Mouse (Mus musculus) forebrain, embryonic 16.5 days (tissue): ENCODE results near the gene Fam98c. TPM values are rescaled to one million over a fixed set of nuclear protein-coding genes. Genes with fewer than 3 reads are reported as not detected.
"Not testable (repeated sequence)": the region's sequence is repeated elsewhere in the genome, so short reads cannot be mapped to it uniquely, and the experiment has no call there.

Experiments used
- ATAC-seq: fragments of 200-750 bp; cut with Nextera tagmentation; 2 replicates; pipeline ENCODE4 v1.8.0; 2017; ENCODE audit warnings: mild to moderate bottlenecking, moderate library complexity
- H3K27ac ChIP-seq: fragments of 300-500 bp; sonication (generic); 2 replicates; pipeline ENCODE4 v1.5.1; 2014; ENCODE audit warnings: low read length, control low read depth
- H3K27me3 ChIP-seq: fragments of 300-500 bp; sonication (generic); replicated peaks from 2 replicates; pipeline ENCODE4 v1.6.1; 2014; ENCODE audit warnings: low read length; ENCODE audit not compliant: control insufficient read depth, insufficient read depth
- H3K36me3 ChIP-seq: fragments of 300-500 bp; sonication (generic); 2 replicates; pipeline ENCODE4 v1.6.1; 2014; ENCODE audit not compliant: control insufficient read depth, insufficient read depth
- H3K4me1 ChIP-seq: fragments of 300-500 bp; sonication (generic); replicated peaks from 2 replicates; pipeline ENCODE4 v1.6.1; 2014; ENCODE audit warnings: low read length; ENCODE audit not compliant: control insufficient read depth, insufficient read depth
- H3K4me2 ChIP-seq: fragments of 300-500 bp; sonication (generic); 2 replicates; pipeline ENCODE4 v1.6.1; 2014; ENCODE audit warnings: mild to moderate bottlenecking, low read length, control low read depth
- H3K4me3 ChIP-seq: fragments of 300-500 bp; sonication (generic); replicated peaks from 2 replicates; pipeline ENCODE4 v1.5.1; 2014; ENCODE audit warnings: mild to moderate bottlenecking, low read length, control low read depth
- H3K9ac ChIP-seq: fragments of 300-500 bp; sonication (generic); replicated peaks from 2 replicates; pipeline ENCODE4 v1.6.1; 2014; ENCODE audit warnings: low read depth, low read length, control low read depth
- H3K9me3 ChIP-seq: fragments of 300-500 bp; sonication (generic); 2 replicates; pipeline ENCODE4 v1.6.1; 2016; ENCODE audit warnings: low read length; ENCODE audit not compliant: control insufficient read depth
- WGBS: fragments of 180-500 bp; shearing (Covaris S2); extraction: QIAGEN DNeasy Blood & Tissue Kit; methylation state at CpG from one replicate; pipeline ENCODE4 v1.1.7; 2014; 5-methylcytosine and 5-hydroxymethylcytosine counted together
- polyA plus RNA-seq: library from polyadenylated mRNA; unstranded; fragments of >200 nt; fragmentation: Nextera tagmentation; extraction: Ambion mirVana; gene quantifications from 2 replicates; pipeline ENCODE4 v1.2.1, GENCODE M21; 2015

The Fam98c gene
- polyA plus RNA-seq = 19.8 and 21.9 TPM in 2 replicates

DNA sequence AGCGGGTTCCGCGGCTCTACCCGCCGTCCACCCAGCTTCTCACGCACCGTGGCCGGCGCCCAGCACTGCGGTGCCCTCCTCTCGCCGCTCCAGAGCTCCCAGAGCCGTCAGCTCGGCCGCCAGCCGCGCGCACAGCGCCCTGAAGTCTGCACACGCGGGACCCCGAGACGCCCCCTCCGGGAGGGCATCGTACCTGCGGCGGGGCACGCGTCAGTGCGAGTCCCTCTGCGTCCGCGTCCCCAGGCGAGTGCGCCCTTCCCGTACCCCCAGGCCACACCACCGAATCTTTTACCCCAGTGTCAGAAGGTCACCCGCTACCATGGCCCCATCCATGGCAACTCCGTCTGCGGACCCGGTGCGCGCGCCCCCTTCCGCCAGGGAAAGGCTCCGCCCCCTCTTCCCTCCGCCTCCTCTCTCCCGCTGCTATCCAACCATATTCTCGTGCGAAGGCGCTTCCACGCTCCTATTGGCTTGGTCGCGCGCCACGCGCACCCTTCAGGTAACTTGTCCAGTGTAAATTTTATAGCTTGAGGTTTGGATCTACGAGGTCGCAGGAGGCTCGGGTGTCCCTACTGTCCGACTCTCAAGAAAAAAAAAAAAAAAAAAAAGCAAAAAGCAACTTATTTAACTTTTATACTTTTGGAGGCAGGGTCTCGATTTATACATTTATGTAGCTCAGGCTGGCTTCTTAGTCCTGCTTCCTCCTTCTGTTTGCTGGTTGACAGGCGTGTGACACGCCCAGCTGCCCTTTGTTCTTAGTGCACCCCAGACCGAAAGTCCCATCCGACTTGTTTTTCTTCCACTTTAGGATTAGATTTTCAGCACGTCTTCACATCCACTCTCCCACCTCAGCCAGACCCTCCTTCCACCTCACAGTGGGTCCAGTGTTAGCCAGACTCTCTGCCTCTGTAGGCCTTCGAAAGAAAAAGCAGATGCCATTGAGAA, at the start of gene Fam98c:
Gene Fam98c, minus strand, starts transcription at position 397 of the 945 bp plus-strand sequence.
- 0 out of 2 replicates have a peak, but pooled peaks cover 3% of the 10 kb centered on the region for H3K27me3 ChIP-seq
- WGBS = 3% methylated on average over 56 of the region's 68 CpGs
- H3K36me3 ChIP-seq = no peaks in the 10 kb centered on the region
- peak within 1 kb of the TSS; percentile 84 for H3K4me2 ChIP-seq
- peaks cover 8% of the 10 kb centered on the region; the same call in 1 of the 2 replicates for H3K4me1 ChIP-seq
- H3K9ac ChIP-seq = peak within 1 kb of the TSS; percentile 81
- peak within 1 kb of the TSS; percentile 77 for H3K4me3 ChIP-seq
- peak within 1 kb of the TSS; percentile 89 for H3K27ac ChIP-seq
- no peaks in the 10 kb centered on the region for H3K9me3 ChIP-seq
- peak; percentile 87 for ATAC-seq

DNA sequence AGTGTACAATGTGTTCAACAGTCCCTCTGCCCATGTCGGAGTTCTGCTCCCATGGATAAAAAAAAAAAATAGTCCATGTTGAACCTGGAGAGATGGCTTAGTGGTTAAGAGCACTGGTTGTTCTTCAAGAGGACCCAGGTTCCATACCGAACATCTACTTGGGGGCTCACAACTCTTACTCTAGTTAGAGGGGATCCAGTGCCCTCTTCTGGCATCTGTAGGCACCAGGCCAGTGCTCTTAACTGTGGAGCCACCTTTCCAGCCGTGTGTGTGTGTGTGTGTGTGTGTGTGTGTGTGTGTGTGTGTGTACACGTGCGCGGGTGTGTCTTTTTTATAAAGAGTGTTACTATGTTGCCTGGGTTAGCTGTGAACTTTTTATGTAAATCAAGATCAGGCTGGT, 46.5 kb upstream of the Fam98c start:
- Histone ChIP-seq H3K27me3 (no peaks in the 10 kb centered on the region), H3K27ac (no peak overlapping the region), H3K4me3 (no peak overlapping the region), H3K36me3 (no peaks in the 10 kb centered on the region), H3K9me3 (no peaks in the 10 kb centered on the region), H3K4me1 (no peaks in the 10 kb centered on the region), H3K9ac (no peak overlapping the region), H3K4me2 (no peak overlapping the region)
- WGBS = 80% methylated on average over 6 of the region's 6 CpGs
- ATAC-seq = no peak

DNA sequence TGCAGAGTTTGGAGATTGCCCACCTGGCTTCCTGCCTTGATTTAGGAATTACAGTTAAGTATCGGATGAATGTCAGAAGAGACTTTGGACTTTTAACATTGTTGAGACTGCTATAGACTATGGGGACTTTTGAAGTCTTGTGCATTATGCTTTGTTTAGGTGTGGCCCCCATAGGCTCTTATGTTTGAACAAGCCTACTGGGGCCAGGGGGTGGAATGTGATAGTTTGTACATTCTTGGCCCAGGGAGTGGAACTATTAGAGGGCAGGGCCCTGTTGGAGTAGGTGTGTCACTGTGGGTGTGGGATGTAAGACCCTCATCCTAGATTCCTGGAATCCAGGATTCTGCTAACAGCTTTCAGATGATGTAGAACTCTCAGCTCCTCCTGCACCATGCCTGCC, 38.2 kb upstream of the Fam98c start:
- H3K4me1 ChIP-seq, H3K27ac ChIP-seq, H3K4me2 ChIP-seq, H3K9me3 ChIP-seq, ATAC-seq, H3K4me3 ChIP-seq, H3K27me3 ChIP-seq, H3K36me3 ChIP-seq, H3K9ac ChIP-seq: not testable (repeated sequence)
- WGBS = 85% methylated on average over 1 of the region's 1 CpGs

DNA sequence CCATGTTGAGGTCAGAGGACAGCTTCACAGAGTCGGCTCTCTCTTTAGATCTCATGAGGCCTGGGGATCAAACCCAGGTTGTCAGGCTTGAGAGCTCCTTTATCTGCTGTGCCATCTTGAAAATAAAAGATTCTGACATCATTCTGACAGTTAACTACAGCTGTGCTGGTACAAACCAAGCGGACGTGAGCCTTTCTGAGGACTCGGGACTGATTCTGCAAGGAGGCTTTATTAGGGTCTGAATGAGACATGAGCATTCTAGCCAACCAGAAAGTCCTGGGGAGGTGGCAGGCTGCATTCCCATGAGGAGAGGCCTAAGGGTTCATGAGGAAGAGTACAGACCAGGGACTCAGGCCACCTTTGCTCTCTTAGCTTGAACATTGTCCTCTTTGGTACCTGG, 25.3 kb upstream of the Fam98c start:
- H3K9ac ChIP-seq, H3K36me3 ChIP-seq, H3K27me3 ChIP-seq, ATAC-seq, H3K9me3 ChIP-seq, H3K4me3 ChIP-seq, H3K27ac ChIP-seq: not testable (repeated sequence)
- Histone ChIP-seq H3K4me2 (peak overlapping the region; percentile 67; the same call in 1 of the 2 replicates), H3K4me1 (peaks cover 17% of the 10 kb centered on the region)
- 89% methylated on average over 4 of the region's 4 CpGs for WGBS

DNA sequence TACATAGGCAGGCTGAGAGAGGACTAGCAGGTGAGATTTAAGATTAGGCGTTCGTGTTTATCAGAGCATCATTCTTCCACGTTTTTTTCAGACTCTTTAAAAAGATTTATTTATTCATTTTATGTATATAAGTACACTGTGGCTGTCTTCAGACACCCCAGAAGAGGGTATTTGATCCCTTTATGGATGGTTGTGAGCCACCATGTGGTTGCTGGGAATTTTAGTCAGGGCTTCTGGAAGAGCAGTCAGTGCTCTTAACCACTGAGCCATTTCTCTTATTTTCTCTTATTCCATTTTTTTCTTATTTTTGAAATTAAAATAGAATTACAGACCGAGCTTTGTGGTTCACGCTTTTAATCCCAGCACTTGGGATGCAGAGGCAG, 24.8 kb upstream of the Fam98c start:
- Histone ChIP-seq H3K4me1 (peaks cover 17% of the 10 kb centered on the region), H3K4me2 (peak overlapping the region; percentile 67), H3K27ac (peak overlapping the region; percentile 71), H3K4me3 (peak overlapping the region; percentile 77), H3K9me3 (no peaks in the 10 kb centered on the region), H3K27me3 (no peaks in the 10 kb centered on the region), H3K9ac (peak overlapping the region; percentile 53; the same call in 1 of the 2 replicates), H3K36me3 (peaks cover 7% of the 10 kb centered on the region)
- peak; percentile 22 for ATAC-seq
- WGBS = 41% methylated on average over 5 of the region's 5 CpGs

DNA sequence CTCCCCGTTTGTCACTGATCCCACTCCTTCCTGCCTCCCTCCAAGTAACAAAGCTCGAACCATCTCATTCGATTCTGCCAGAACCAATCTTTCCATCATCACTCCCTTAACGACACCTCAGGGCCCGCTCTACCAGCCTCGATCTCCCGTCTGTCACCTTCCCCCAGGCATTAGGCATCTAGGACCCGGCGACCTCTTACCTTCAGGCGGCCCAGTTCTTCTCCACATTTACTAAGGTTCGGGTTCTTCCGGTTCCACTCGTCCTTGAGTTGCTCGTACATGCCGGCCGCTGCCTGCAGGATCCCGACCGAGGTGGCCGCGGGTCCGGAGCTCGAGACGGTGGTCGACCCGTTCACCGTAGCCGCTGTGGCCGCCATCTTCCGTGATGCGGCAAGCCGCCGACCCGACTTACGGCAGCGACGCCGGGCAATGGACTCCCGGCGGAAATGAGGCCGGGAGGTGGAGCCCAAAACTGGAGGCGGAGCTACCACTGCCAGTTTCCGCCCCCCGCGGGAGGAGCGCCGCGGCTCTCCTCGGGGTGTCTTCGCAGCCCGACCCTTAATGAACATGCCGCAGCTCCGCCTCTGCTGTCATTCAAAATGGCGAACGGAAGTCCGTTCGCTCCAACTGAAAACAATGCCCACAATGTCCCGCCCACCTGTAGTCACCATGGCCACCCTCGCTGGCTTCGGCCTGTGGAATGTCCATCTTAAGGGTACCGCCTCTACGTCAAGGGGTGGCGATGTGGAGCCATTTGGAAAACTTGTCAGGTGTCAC, 24.2 kb upstream of the Fam98c start, which contains the start of gene Psmd8:
Gene Psmd8, minus strand, starts transcription at position 625 of the 777 bp plus-strand sequence.
- H3K36me3 ChIP-seq = peaks cover 12% of the 10 kb centered on the region
- peak within 1 kb of the TSS; percentile 75 for H3K4me2 ChIP-seq
- under 1% methylated on average over 61 of the region's 62 CpGs for WGBS
- H3K4me1 ChIP-seq = peaks cover 17% of the 10 kb centered on the region
- no peaks in the 10 kb centered on the region for H3K9me3 ChIP-seq
- H3K27me3 ChIP-seq = no peaks in the 10 kb centered on the region
- ATAC-seq = peak; percentile 96
- H3K27ac ChIP-seq = peak within 1 kb of the TSS; percentile 71
- peak within 1 kb of the TSS; percentile 81 for H3K9ac ChIP-seq
- H3K4me3 ChIP-seq = peak within 1 kb of the TSS; percentile 77

DNA sequence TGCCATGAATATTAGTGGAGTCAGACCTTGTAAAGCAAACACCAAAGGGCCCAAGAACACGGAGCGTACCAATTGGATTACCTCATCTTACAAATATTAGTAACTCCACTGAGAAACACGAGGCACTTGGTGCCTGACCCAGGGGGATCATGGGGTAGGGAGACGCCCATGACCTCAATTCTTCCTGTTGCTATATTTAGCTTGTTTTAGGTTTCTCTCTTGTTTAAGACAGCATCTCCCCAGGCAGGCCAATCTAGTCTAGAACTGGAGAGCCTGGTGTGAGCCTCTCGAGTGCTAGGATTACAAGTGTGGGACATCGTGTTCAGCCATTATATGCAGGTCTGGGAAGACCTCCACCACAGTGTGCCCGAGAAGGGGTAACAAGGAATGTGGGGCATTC, 23.3 kb upstream of the Fam98c start:
- H3K27me3 ChIP-seq = no peaks in the 10 kb centered on the region
- H3K4me3 ChIP-seq = peak overlapping the region; percentile 77
- H3K27ac ChIP-seq = no peak overlapping the region
- H3K36me3 ChIP-seq = peaks cover 22% of the 10 kb centered on the region
- WGBS = 58% methylated on average over 7 of the region's 7 CpGs
- no peaks in the 10 kb centered on the region for H3K9me3 ChIP-seq
- ATAC-seq = no peak
- peak overlapping the region; percentile 6; the same call in 1 of the 2 replicates for H3K9ac ChIP-seq
- H3K4me2 ChIP-seq = peak overlapping the region; percentile 75
- H3K4me1 ChIP-seq = peaks cover 17% of the 10 kb centered on the region

DNA sequence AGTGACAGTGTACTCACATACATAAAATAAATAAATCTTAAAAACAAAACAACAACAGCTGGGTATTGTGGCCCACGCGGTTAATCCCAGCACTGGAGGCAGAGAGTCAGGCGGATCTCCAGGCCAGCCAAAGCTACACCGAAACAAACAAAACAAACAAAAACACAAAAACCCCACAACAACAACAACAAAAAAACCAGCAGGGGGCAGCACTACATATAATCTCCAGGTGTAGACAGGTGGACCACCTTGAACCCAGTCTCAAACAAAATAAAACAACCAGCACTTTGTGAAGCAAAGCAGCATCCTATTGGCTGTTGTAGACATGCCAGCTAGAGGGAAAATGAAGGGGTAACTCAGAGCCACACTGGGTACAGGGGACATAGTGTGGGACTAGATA, 22.1 kb upstream of the Fam98c start:
- no peak overlapping the region for H3K9ac ChIP-seq
- H3K9me3 ChIP-seq = no peaks in the 10 kb centered on the region
- peaks cover 17% of the 10 kb centered on the region for H3K4me1 ChIP-seq
- H3K36me3 ChIP-seq = peaks cover 27% of the 10 kb centered on the region
- 86% methylated on average over 4 of the region's 4 CpGs for WGBS
- peaks cover 8% of the 10 kb centered on the region for H3K27me3 ChIP-seq
- no peak overlapping the region for H3K4me2 ChIP-seq
- no peak overlapping the region for H3K27ac ChIP-seq
- no peak for ATAC-seq
- H3K4me3 ChIP-seq = no peak overlapping the region
